In genomic region chr4:108696934-108697333, GRCm38 (mm10) we compare ENCODE assay signal across 10 mouse cellular contexts. TPM values are rescaled to one million over a fixed set of nuclear protein-coding genes. Genes with fewer than 3 reads are reported as not detected.
DNase-seq lines count a peak whose midpoint lies in the region; ATAC-seq and TF ChIP-seq lines count a peak whose summit lies in the region.
"Had no signal": no experiment of that assay in that cellular context is flagged by ENCODE, and none has a peak within 500 bp of the region (broad histone marks: within the 10 kb centered on the region; RNA-seq: fewer than 3 reads in every experiment).

No protein-coding gene starts in this region.

- POLR2A ChIA-PET in Patski (lab: Charles Lee): no interaction called here

- no peaks in the 10 kb centered on the region for H3K27me3 ChIP-seq in hindbrain, embryonic 10.5 days (ENCODE audit: insufficient read depth, poor library complexity, severe bottlenecking)
- H3K27me3 ChIP-seq in hindbrain, embryonic 13.5 days: no peaks in the 10 kb centered on the region
- no peaks in the 10 kb centered on the region for H3K27me3 ChIP-seq in Patski
- no peaks in the 10 kb centered on the region for H3K27me3 ChIP-seq in lung, embryonic 14.5 days (ENCODE audit: insufficient read depth, low read length)
- H3K27me3 ChIP-seq: embryonic facial prominence, embryonic 12.5 days; liver, embryonic 15.5 days had no signal

- H3K9me3 ChIP-seq in hindbrain, embryonic 10.5 days: no peaks in the 10 kb centered on the region
- no peaks in the 10 kb centered on the region for H3K9me3 ChIP-seq in hindbrain, embryonic 13.5 days
- H3K9me3 ChIP-seq in lung, embryonic 14.5 days (ENCODE audit: low read depth, low read length): no peaks in the 10 kb centered on the region
- H3K9me3 ChIP-seq: embryonic facial prominence, embryonic 12.5 days; liver, embryonic 15.5 days had no signal

- H3K27ac ChIP-seq in hindbrain, embryonic 10.5 days: no peak overlapping the region
- H3K27ac ChIP-seq in hindbrain, embryonic 13.5 days: no peak overlapping the region
- no peak overlapping the region for H3K27ac ChIP-seq in lung, embryonic 14.5 days (ENCODE audit: low read depth)
- H3K27ac ChIP-seq: embryonic facial prominence, embryonic 12.5 days; liver, embryonic 15.5 days had no signal

- no peak overlapping the region for H3K4me3 ChIP-seq in hindbrain, embryonic 10.5 days
- H3K4me3 ChIP-seq in hindbrain, embryonic 13.5 days: no peak overlapping the region
- H3K4me3 ChIP-seq in lung, embryonic 14.5 days (ENCODE audit: low read depth, low read length): no peak overlapping the region
- H3K4me3 ChIP-seq: embryonic facial prominence, embryonic 12.5 days; liver, embryonic 15.5 days had no signal

- in situ Hi-C loops in Patski (cut with MboI; ENCODE audit: low pct_unique_long_range_greater_than_20kb): loop anchor here (5.0 to 10.0 kb wide), 2 partner anchors 90 to 298 kb away; no protein-coding TSS in a partner anchor

- WGBS in hindbrain, embryonic 10.5 days: 58% methylated on average over 3 of the region's 3 CpGs
- 57% methylated on average over 3 of the region's 3 CpGs for WGBS in hindbrain, embryonic 13.5 days
- 54% methylated on average over 3 of the region's 3 CpGs for WGBS in lung, embryonic 14.5 days

- DNase-seq in hindbrain, embryonic 10.5 days (ENCODE audit: low spot score): peak; percentile 15
- DNase-seq in A20 (ENCODE audit: low read depth, low spot score): peak; percentile 64
- no peak for DNase-seq in Patski (ENCODE audit: low read depth, low spot score)
- DNase-seq in fibroblast of lung, adult 2 months (ENCODE audit: low read depth): peak; percentile 3
- DNase-seq in lung, embryonic 14.5 days: peak; percentile 79
- no peak for DNase-seq in yolk sac, embryonic 10.5 days (ENCODE audit: low spot score)
- DNase-seq in urinary bladder, postnatal 4 days (ENCODE audit: low spot score in 2 of 2): no peak

- H3K36me3 ChIP-seq in hindbrain, embryonic 10.5 days: peaks cover 5% of the 10 kb centered on the region
- peaks cover 7% of the 10 kb centered on the region for H3K36me3 ChIP-seq in hindbrain, embryonic 13.5 days
- H3K36me3 ChIP-seq in lung, embryonic 14.5 days (ENCODE audit: insufficient read depth): peaks cover 11% of the 10 kb centered on the region
- H3K36me3 ChIP-seq: liver, embryonic 15.5 days had no signal

- TF ChIP-seq CTCF in Patski (IDR thresholded peaks at IDR 0.05): peak; percentile 78
- TF ChIP-seq CTCF in lung, embryonic 14.5 days (IDR thresholded peaks at IDR 0.05; ENCODE audit: low read depth): peak; percentile 73

- no peak for ATAC-seq in hindbrain, embryonic 13.5 days (ENCODE audit: low FRiP score)
- no peak for ATAC-seq in Patski
- no peak for ATAC-seq in lung, embryonic 14.5 days (ENCODE audit: insufficient read depth)

- no peaks in the 10 kb centered on the region for H3K4me1 ChIP-seq in hindbrain, embryonic 10.5 days (replicated peaks)
- no peaks in the 10 kb centered on the region for H3K4me1 ChIP-seq in hindbrain, embryonic 13.5 days (replicated peaks)
- no peaks in the 10 kb centered on the region for H3K4me1 ChIP-seq in lung, embryonic 14.5 days (ENCODE audit: insufficient read depth)
- H3K4me1 ChIP-seq: embryonic facial prominence, embryonic 12.5 days; liver, embryonic 15.5 days had no signal

- H3K9ac ChIP-seq in hindbrain, embryonic 13.5 days: no peak overlapping the region
- H3K9ac ChIP-seq in lung, embryonic 14.5 days: no peak overlapping the region
- H3K9ac ChIP-seq: embryonic facial prominence, embryonic 12.5 days; liver, embryonic 15.5 days had no signal

- no peak overlapping the region for H3K4me2 ChIP-seq in hindbrain, embryonic 13.5 days
- no peak overlapping the region for H3K4me2 ChIP-seq in lung, embryonic 14.5 days
- H3K4me2 ChIP-seq: embryonic facial prominence, embryonic 12.5 days; liver, embryonic 15.5 days had no signal

- CTCF ChIA-PET in Patski (lab: Charles Lee): interaction anchor here (0.9 to 2.2 kb wide), 15 partner anchors 10 to 153 kb away, joined by 3 to 9 read pairs (median 4); no protein-coding TSS in a partner anchor

RNA-seq across cellular contexts. Expression of gene 3110021N24Rik, which starts 22.5 kb away (rescaled TPM):
- 1.6 and 2.0 TPM in 2 replicates for polyA plus RNA-seq in hindbrain, embryonic 10.5 days (2016; fragmentation: Nextera tagmentation; extraction: Ambion mirVana)
- 0.93 and 1.7 TPM in 2 replicates for polyA plus RNA-seq in hindbrain, embryonic 13.5 days (2015; fragmentation: Nextera tagmentation; extraction: Ambion mirVana)
- 0.19 TPM for polyA plus RNA-seq in Patski (2021)
- 2.2 and 3.1 TPM in 2 replicates for polyA plus RNA-seq in lung, embryonic 14.5 days (2014; fragmentation: Nextera tagmentation; extraction: Ambion mirVana)

Comparison
In these comparisons a context has a peak if more than half of its experiments do, and no peak if none do; other contexts are left out.
1. DNase-seq: peak in hindbrain, embryonic 10.5 days (single experiment), A20 (single experiment), fibroblast of lung, adult 2 months (single experiment) and lung, embryonic 14.5 days (single experiment); none in Patski (single experiment), yolk sac, embryonic 10.5 days (single experiment) and urinary bladder, postnatal 4 days (0 of 2).